Mouse (Mus musculus): ENCODE measurements around the gene Gm13277.
A peak's percentile ranks its signal among the peaks of the same experiment; 100 is the strongest.
"Not testable (repeated sequence)": the region's sequence is repeated elsewhere in the genome, so short reads cannot be mapped to it uniquely, and the experiment has no call there.

Gene Gm13277

GRCm38 (mm10) chr4:88791250-88791649, 2.8 kb downstream of the Gm13277 start, which contains the start of gene Gm13278:
Gm13278 (plus strand) TSS chr4:88791550.
- DNase-seq = not testable (repeated sequence)

- peak; percentile 51 to 55 for DNase-seq
These were observed 5.7 kb downstream of the Gm13277 start, which contains the start of gene Gm13275 for GRCm38 (mm10) chr4:88793936-88794675. Gm13275 (plus strand) TSS chr4:88794487.

GRCm38 (mm10) chr4:88797097-88797496, 8.7 kb downstream of the Gm13277 start, which contains the start of gene Gm13279:
Gm13279 (plus strand) TSS chr4:88797397.
- DNase-seq = not testable (repeated sequence)

- DNase-seq = not testable (repeated sequence)
These were observed 10.9 kb downstream of the Gm13277 start, which contains the start of gene Gm13285 for GRCm38 (mm10) chr4:88799365-88799764. Gm13285 (plus strand) TSS chr4:88799665.

GRCm38 (mm10) chr4:88802954-88803353, 14.5 kb downstream of the Gm13277 start, which contains the start of gene Gm13287:
Gm13287 (plus strand) TSS chr4:88803254.
- not testable (repeated sequence) for DNase-seq

GRCm38 (mm10) chr4:88805231-88805630, 16.8 kb downstream of the Gm13277 start, which contains the start of gene Gm13288:
Gm13288 (plus strand) TSS chr4:88805531.
- not testable (repeated sequence) for DNase-seq

- DNase-seq = peak; percentile 9 to 36
These were observed 17.3 kb downstream of the Gm13277 start for GRCm38 (mm10) chr4:88805761-88806160.

- no peak for DNase-seq
These were observed 27.5 kb downstream of the Gm13277 start, which contains the start of gene Ifna7 for GRCm38 (mm10) chr4:88815928-88816327. Ifna7 (plus strand) TSS chr4:88816228.

GRCm38 (mm10) chr4:88819659-88820058, 31.2 kb downstream of the Gm13277 start, which contains the start of gene Ifna11:
Ifna11 (plus strand) TSS chr4:88819959.
- DNase-seq = no peak

GRCm38 (mm10) chr4:88822995-88823394, 34.6 kb downstream of the Gm13277 start:
- peak; percentile 35 to 45 for DNase-seq

GRCm38 (mm10) chr4:88827116-88827515, 38.7 kb downstream of the Gm13277 start, which contains the start of gene Ifna6:
Ifna6 (plus strand) TSS chr4:88827416.
- not testable (repeated sequence) for DNase-seq

GRCm38 (mm10) chr4:88830523-88830922, 42.1 kb downstream of the Gm13277 start:
- peak; percentile 36 to 37 for DNase-seq

GRCm38 (mm10) chr4:88835225-88835624, 46.8 kb downstream of the Gm13277 start, which contains the start of gene Ifna5:
Ifna5 (plus strand) TSS chr4:88835525.
- not testable (repeated sequence) for DNase-seq

Measured in cerebellum, postnatal 10 days (tissue).